Mouse (Mus musculus): Measurements from ENCODE around the gene Becn1. TPM values are rescaled to one million over a fixed set of nuclear protein-coding genes. Genes with fewer than 3 reads are reported as not detected.

Gene Becn1
- total and polyA plus RNA-seq, 3 experiments: 36.1 to 86.5 (median 86.3) TPM

DNA sequence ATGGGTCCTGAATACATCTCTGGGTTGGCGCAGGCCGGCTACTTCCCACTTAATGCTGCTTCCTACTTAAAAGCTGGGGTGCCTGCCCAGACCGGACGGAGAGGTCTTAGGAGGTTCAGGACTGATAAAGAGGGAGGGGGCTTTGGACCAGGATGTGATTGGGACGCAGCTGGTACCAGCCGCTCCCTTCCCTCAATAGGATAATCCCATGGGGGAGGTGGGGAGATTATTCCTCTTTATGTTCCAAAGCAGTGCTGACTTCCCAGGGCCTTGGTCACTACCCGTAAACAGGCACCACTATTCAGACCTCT, 55.4 kb downstream of the Becn1 start:
- peak overlapping the region; percentile 98 for H3K9ac ChIP-seq (ENCODE audit: low read depth, low read length)
- intact Hi-C loops (cut with DNase I): no loop called here
- H3K79me2 ChIP-seq (replicated peaks; ENCODE audit: control insufficient read depth, insufficient read depth, low read length): no peaks in the 10 kb centered on the region
- 0 out of 2 replicates have a peak, but pooled peaks cover 2% of the 10 kb centered on the region for H3K27me3 ChIP-seq (ENCODE audit: control insufficient read depth, insufficient read depth, low read length)
- TF ChIP-seq EP300 (IDR thresholded peaks at IDR 0.05; ENCODE audit: insufficient read depth, low read depth, low read length) (no peak), CTCF (IDR thresholded peaks at IDR 0.05) (no peak), POLR2A (IDR thresholded peaks at IDR 0.05; ENCODE audit: insufficient read depth, low read depth, low read length) (0 out of 2 replicates have a peak, but pooled peaks have one; percentile 16)
- DNase-seq: no peak
- peak overlapping the region; percentile 79 for H3K4me3 ChIP-seq
- WGBS: 9% methylated on average over 7 of the region's 7 CpGs
- peaks cover 7% of the 10 kb centered on the region for H3K4me1 ChIP-seq (ENCODE audit: control insufficient read depth, insufficient read depth, low read length)
- peak overlapping the region; percentile 95 for H3K27ac ChIP-seq
- peaks cover 2% of the 10 kb centered on the region; the same call in 1 of the 2 replicates for H3K36me3 ChIP-seq (ENCODE audit: control insufficient read depth, insufficient read depth, low read length)

DNA sequence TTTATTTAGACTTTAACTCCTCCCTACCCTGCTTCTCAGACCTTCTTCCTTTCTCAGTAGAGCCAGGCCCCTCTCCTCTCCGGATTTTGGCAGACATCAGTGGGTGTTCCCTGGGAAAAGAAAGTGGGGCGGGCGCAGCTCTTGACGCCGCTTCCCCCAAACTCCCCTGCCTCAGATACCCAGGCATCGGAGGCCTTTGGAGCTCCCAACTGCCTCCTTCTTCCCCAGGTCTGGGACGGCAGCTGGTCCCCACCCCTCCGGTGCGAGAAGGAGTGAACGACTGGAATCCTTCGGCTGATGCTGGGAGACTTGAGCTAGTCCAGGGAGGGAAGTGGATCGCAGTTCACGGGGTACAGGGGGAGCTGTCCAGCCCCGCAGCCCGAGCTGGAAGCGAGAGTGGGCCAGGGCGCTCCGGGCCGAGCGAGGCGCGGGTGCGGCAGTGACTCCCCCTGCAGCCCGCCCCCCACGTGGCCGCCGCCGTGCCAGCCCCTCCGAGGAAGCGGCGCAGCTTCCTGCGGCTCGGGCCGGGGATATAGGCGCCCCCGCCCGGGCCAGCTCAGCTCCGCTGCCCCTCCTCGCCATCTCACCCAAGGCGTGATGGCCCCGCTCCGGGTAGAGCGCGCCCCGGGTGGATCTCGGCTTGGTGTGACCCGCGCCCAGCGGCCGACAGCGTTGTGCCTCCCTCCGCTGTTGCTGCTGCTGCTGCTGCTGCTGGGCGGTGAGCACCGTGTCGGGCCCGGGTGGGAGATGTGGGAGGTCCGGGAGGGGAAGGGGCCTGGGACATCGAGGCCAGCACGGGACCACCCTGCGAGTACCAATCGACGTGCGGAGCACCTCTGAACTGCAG, 56.0 kb downstream of the Becn1 start, which contains the start of gene Ramp2:
TSS of gene Ramp2 (plus strand) at position 174 of the 847 bp plus-strand sequence.
- peak; percentile 85 to 86 for DNase-seq
- H3K36me3 ChIP-seq (ENCODE audit: control insufficient read depth, insufficient read depth, low read length): peaks cover 2% of the 10 kb centered on the region; the same call in 1 of the 2 replicates
- H3K27me3 ChIP-seq (ENCODE audit: control insufficient read depth, insufficient read depth, low read length): 0 out of 2 replicates have a peak, but pooled peaks cover 2% of the 10 kb centered on the region
- H3K4me1 ChIP-seq (ENCODE audit: control insufficient read depth, insufficient read depth, low read length): peaks cover 7% of the 10 kb centered on the region
- intact Hi-C loops (cut with DNase I): no loop called here
- 1% methylated on average over 50 of the region's 63 CpGs for WGBS
- peak within 1 kb of the TSS; percentile 95 for H3K27ac ChIP-seq
- no peaks in the 10 kb centered on the region for H3K79me2 ChIP-seq (replicated peaks; ENCODE audit: control insufficient read depth, insufficient read depth, low read length)
- H3K9ac ChIP-seq (ENCODE audit: low read depth, low read length): peak within 1 kb of the TSS; percentile 98
- TF ChIP-seq POLR2A (IDR thresholded peaks at IDR 0.05; ENCODE audit: insufficient read depth, low read depth, low read length) (peak; percentile 85), EP300 (IDR thresholded peaks at IDR 0.05; ENCODE audit: insufficient read depth, low read depth, low read length) (no peak), CTCF (IDR thresholded peaks at IDR 0.05) (peak; percentile 22)
- peak within 1 kb of the TSS; percentile 79 for H3K4me3 ChIP-seq

DNA sequence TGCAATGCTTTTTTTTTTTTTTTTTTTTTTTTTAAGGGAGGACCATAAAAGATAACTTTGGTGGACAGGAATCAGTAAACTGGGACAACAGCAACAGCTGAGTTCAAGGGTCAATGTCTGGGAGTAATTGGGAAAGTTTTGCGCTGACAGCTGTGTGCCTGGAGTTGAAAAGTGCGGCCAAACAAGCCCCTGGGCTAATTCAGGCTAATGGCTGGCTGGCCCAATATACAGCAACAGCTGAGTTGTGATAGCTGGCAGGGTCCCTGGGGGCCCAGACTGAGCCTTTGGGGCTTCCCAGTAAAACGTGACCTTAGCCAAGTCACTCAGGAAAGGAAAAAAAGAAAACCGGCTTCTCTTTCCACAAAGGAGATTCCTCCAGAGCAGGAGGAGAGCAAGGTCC, 57.0 kb downstream of the Becn1 start:
- H3K4me1 ChIP-seq (ENCODE audit: control insufficient read depth, insufficient read depth, low read length): peaks cover 7% of the 10 kb centered on the region
- H3K79me2 ChIP-seq (replicated peaks; ENCODE audit: control insufficient read depth, insufficient read depth, low read length): no peaks in the 10 kb centered on the region
- TF ChIP-seq EP300 (IDR thresholded peaks at IDR 0.05; ENCODE audit: insufficient read depth, low read depth, low read length) (0 out of 2 replicates have a peak, but pooled peaks have one; percentile 16), CTCF (IDR thresholded peaks at IDR 0.05) (no peak)
- no peak overlapping the region for H3K4me3 ChIP-seq
- peaks cover 2% of the 10 kb centered on the region; the same call in 1 of the 2 replicates for H3K36me3 ChIP-seq (ENCODE audit: control insufficient read depth, insufficient read depth, low read length)
- intact Hi-C loops (cut with DNase I): no loop called here
- 0 out of 2 replicates have a peak, but pooled peaks cover 2% of the 10 kb centered on the region for H3K27me3 ChIP-seq (ENCODE audit: control insufficient read depth, insufficient read depth, low read length)
- DNase-seq: peak; percentile 68 to 82
- 34% methylated on average over 4 of the region's 4 CpGs for WGBS
- H3K9ac ChIP-seq (ENCODE audit: low read depth, low read length): no peak overlapping the region; the same call in 1 of the 2 replicates
- H3K27ac ChIP-seq: peak overlapping the region; percentile 95

DNA sequence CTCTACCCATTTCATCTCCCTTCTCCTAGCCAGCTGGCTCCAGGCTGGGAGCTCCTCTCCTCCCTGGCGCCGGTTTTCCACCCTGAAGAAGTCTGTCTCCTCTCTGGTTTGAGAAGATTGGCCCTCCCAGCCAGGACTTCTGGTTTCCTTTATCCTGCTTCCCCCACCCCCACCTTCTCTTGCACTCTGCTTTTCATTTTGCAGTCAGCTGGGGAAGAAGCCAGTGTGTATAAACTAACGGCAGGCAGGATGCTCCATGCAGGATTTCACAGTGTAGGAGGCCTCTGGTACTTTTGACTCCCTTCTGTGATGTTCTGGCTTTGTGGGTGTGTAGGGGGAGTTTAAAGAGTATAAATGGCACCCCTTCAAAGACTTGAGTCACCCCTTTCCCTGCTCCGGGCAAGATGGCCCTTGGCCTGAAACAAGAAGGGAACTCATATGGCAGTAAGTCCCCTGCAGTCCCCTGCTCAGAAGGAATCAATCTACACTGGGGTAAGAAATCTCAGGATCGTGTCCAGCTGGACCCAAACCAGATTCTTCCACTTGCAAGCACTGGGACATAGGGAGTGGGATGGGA, 63.9 kb downstream of the Becn1 start:
- WGBS: 19% methylated on average over 5 of the region's 5 CpGs
- Histone ChIP-seq H3K27me3 (ENCODE audit: control insufficient read depth, insufficient read depth, low read length) (no peaks in the 10 kb centered on the region), H3K4me3 (no peak overlapping the region), H3K79me2 (replicated peaks; ENCODE audit: control insufficient read depth, insufficient read depth, low read length) (no peaks in the 10 kb centered on the region), H3K4me1 (ENCODE audit: control insufficient read depth, insufficient read depth, low read length) (peaks cover 2% of the 10 kb centered on the region; the same call in 1 of the 2 replicates), H3K9ac (ENCODE audit: low read depth, low read length) (no peak overlapping the region), H3K36me3 (ENCODE audit: control insufficient read depth, insufficient read depth, low read length) (no peaks in the 10 kb centered on the region), H3K27ac (peak overlapping the region; percentile 43)
- intact Hi-C loops (cut with DNase I): no loop called here
- DNase-seq: peak; percentile 43 to 48
- TF ChIP-seq POLR2A (IDR thresholded peaks at IDR 0.05; ENCODE audit: insufficient read depth, low read depth, low read length) (no peak), EP300 (IDR thresholded peaks at IDR 0.05; ENCODE audit: insufficient read depth, low read depth, low read length) (no peak), CTCF (IDR thresholded peaks at IDR 0.05) (no peak)

DNA sequence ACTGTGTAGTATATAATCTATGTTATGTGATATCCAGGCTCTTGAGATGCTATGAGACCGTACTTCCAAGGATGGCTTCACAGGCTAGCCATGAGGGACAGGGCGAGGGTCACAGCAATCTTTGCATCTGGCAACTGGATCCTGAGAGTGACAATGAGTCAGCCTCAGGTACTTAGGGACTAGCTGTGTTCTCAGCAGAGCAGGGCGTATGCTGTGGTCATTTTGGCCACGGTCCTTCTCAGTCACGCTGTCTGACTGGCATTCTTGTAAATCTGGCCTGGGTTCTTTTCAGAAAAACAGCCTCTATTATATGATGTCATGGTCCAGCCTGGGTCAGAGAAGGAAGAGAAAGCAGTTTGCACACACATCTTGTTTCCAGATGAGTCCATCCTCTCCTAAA, 65.3 kb downstream of the Becn1 start:
- Histone ChIP-seq H3K27me3 (ENCODE audit: control insufficient read depth, insufficient read depth, low read length) (no peaks in the 10 kb centered on the region), H3K36me3 (ENCODE audit: control insufficient read depth, insufficient read depth, low read length) (no peaks in the 10 kb centered on the region), H3K27ac (no peak overlapping the region), H3K4me3 (no peak overlapping the region), H3K9ac (ENCODE audit: low read depth, low read length) (no peak overlapping the region), H3K4me1 (ENCODE audit: control insufficient read depth, insufficient read depth, low read length) (peaks cover 4% of the 10 kb centered on the region; the same call in 1 of the 2 replicates), H3K79me2 (replicated peaks; ENCODE audit: control insufficient read depth, insufficient read depth, low read length) (no peaks in the 10 kb centered on the region)
- intact Hi-C loops (cut with DNase I): no loop called here
- peak in 1 of 2 experiments; percentile 22 for DNase-seq
- WGBS: 82% methylated on average over 5 of the region's 5 CpGs
- TF ChIP-seq POLR2A (IDR thresholded peaks at IDR 0.05; ENCODE audit: insufficient read depth, low read depth, low read length) (no peak), CTCF (IDR thresholded peaks at IDR 0.05) (no peak), EP300 (IDR thresholded peaks at IDR 0.05; ENCODE audit: insufficient read depth, low read depth, low read length) (no peak)

Other genes with a start within 250 kb of the Becn1 start
Only the 30 nearest of the 31 such genes appear.
- 1 to 10 TPM; 7.4 to 8.3 TPM for gene Naglu, start 232.3 kb downstream of the Becn1 start, total RNA-seq (2021)
- 11.0 and 14.3 TPM in 2 replicates for gene Naglu, start 232.3 kb downstream of the Becn1 start, polyA plus RNA-seq (2012; rRNA removed)
- under 1 TPM; 0.47 to 0.70 TPM for gene Hsd17b1, start 223.9 kb downstream of the Becn1 start, total RNA-seq (2021)
- gene Hsd17b1, start 223.9 kb downstream of the Becn1 start, polyA plus RNA-seq (2012; rRNA removed): 0.32 and 0.55 TPM in 2 replicates
- 10 to 100 TPM; 15.8 to 17.5 TPM for gene Coasy, start 219.7 kb downstream of the Becn1 start, total RNA-seq (2021)
- 22.1 and 24.6 TPM in 2 replicates for gene Coasy, start 219.7 kb downstream of the Becn1 start, polyA plus RNA-seq (2012; rRNA removed)
- 10 to 100 TPM; 18.1 to 21.3 TPM for gene Mlx, start 215.0 kb downstream of the Becn1 start, total RNA-seq (2021)
- 23.0 and 45.2 TPM in 2 replicates for gene Mlx, start 215.0 kb downstream of the Becn1 start, polyA plus RNA-seq (2012; rRNA removed)
- gene Psmc3ip, start 206.8 kb downstream of the Becn1 start, total RNA-seq (2021): 1 to 10 TPM; 1.6 to 2.7 TPM
- 1.1 and 1.3 TPM in 2 replicates for gene Psmc3ip, start 206.8 kb downstream of the Becn1 start, polyA plus RNA-seq (2012; rRNA removed)
- gene Retreg3, start 182.4 kb downstream of the Becn1 start, total RNA-seq (2021): 10 to 100 TPM; 28.5 to 31.0 TPM
- gene Retreg3, start 182.4 kb downstream of the Becn1 start, polyA plus RNA-seq (2012; rRNA removed): 31.8 and 53.1 TPM in 2 replicates
- 10 to 100 TPM; 22.7 to 23.6 TPM for gene Tubg1, start 182.3 kb downstream of the Becn1 start, total RNA-seq (2021)
- 14.2 and 17.2 TPM in 2 replicates for gene Tubg1, start 182.3 kb downstream of the Becn1 start, polyA plus RNA-seq (2012; rRNA removed)
- gene Tubg2, start 146.4 kb downstream of the Becn1 start, total RNA-seq (2021): 1 to 10 TPM; 3.5 TPM
- 2.1 and 2.9 TPM in 2 replicates for gene Tubg2, start 146.4 kb downstream of the Becn1 start, polyA plus RNA-seq (2012; rRNA removed)
- gene Cntnap1, start 131.8 kb downstream of the Becn1 start, total RNA-seq (2021): 1 to 10 TPM; 1.3 to 1.5 TPM
- 3.1 and 4.0 TPM in 2 replicates for gene Cntnap1, start 131.8 kb downstream of the Becn1 start, polyA plus RNA-seq (2012; rRNA removed)
- 10 to 100 TPM; 14.3 to 28.1 TPM for gene Plekhh3, start 130.9 kb downstream of the Becn1 start, total RNA-seq (2021)
- gene Plekhh3, start 130.9 kb downstream of the Becn1 start, polyA plus RNA-seq (2012; rRNA removed): 24.4 and 26.7 TPM in 2 replicates
- not detected for gene Ccr10, start 126.8 kb downstream of the Becn1 start, total RNA-seq (2021)
- 0.14 TPM in 1 of 2 replicates, not detected in the other for gene Ccr10, start 126.8 kb downstream of the Becn1 start, polyA plus RNA-seq (2012; rRNA removed)
- gene Ezh1, start 75.8 kb downstream of the Becn1 start, total RNA-seq (2021): 10 to 100 TPM; 29.8 to 31.4 TPM
- 26.1 and 34.1 TPM in 2 replicates for gene Ezh1, start 75.8 kb downstream of the Becn1 start, polyA plus RNA-seq (2012; rRNA removed)
- gene Ramp2, start 56.3 kb downstream of the Becn1 start, total RNA-seq (2021): 10 to 100 TPM; 89.1 to 90.3 TPM
- gene Ramp2, start 56.3 kb downstream of the Becn1 start, polyA plus RNA-seq (2012; rRNA removed): 130 and 172 TPM in 2 replicates
- gene Vps25, start 48.6 kb downstream of the Becn1 start, total RNA-seq (2021): 10 to 100 TPM; 82.5 to 90.1 TPM
- gene Vps25, start 48.6 kb downstream of the Becn1 start, polyA plus RNA-seq (2012; rRNA removed): 83.2 and 96.8 TPM in 2 replicates
- 10 to 100 TPM in 1 of 2 experiments, 1 to 10 TPM in 1; 9.2 to 12.6 TPM for gene Wnk4, start 41.7 kb downstream of the Becn1 start, total RNA-seq (2021)
- gene Wnk4, start 41.7 kb downstream of the Becn1 start, polyA plus RNA-seq (2012; rRNA removed): 12.1 and 13.9 TPM in 2 replicates
- gene Cntd1, start 23.3 kb downstream of the Becn1 start, total RNA-seq (2021): under 1 TPM; 0.23 to 0.36 TPM
- 0.06 and 0.12 TPM in 2 replicates for gene Cntd1, start 23.3 kb downstream of the Becn1 start, polyA plus RNA-seq (2012; rRNA removed)
- gene Coa3, start 23.2 kb downstream of the Becn1 start, total RNA-seq (2021): 100 to 1,000 TPM in 1 of 2 experiments, 10 to 100 TPM in 1; 88.4 to 101 TPM
- 153 and 302 TPM in 2 replicates for gene Coa3, start 23.2 kb downstream of the Becn1 start, polyA plus RNA-seq (2012; rRNA removed)
- gene Psme3, start 13.9 kb upstream of the Becn1 start, total RNA-seq (2021): 100 to 1,000 TPM in 1 of 2 experiments, 10 to 100 TPM in 1; 81.9 to 112 TPM
- 55.5 and 69.1 TPM in 2 replicates for gene Psme3, start 13.9 kb upstream of the Becn1 start, polyA plus RNA-seq (2012; rRNA removed)
- 1 to 10 TPM; 1.6 to 2.2 TPM for gene Aoc2, start 22.8 kb upstream of the Becn1 start, total RNA-seq (2021)
- 1.9 and 2.3 TPM in 2 replicates for gene Aoc2, start 22.8 kb upstream of the Becn1 start, polyA plus RNA-seq (2012; rRNA removed)
- gene Aoc3, start 28.3 kb upstream of the Becn1 start, total RNA-seq (2021): 10 to 100 TPM; 11.5 to 13.3 TPM
- 21.8 and 22.0 TPM in 2 replicates for gene Aoc3, start 28.3 kb upstream of the Becn1 start, polyA plus RNA-seq (2012; rRNA removed)
- gene G6pc, start 65.3 kb upstream of the Becn1 start, total RNA-seq (2021): not detected
- gene G6pc, start 65.3 kb upstream of the Becn1 start, polyA plus RNA-seq (2012; rRNA removed): 0.15 TPM in 1 of 2 replicates, not detected in the other
- 10 to 100 TPM; 19.5 to 23.4 TPM for gene Aarsd1, start 115.3 kb upstream of the Becn1 start, total RNA-seq (2021)
- 23.0 and 28.0 TPM in 2 replicates for gene Aarsd1, start 115.3 kb upstream of the Becn1 start, polyA plus RNA-seq (2012; rRNA removed)
- 10 to 100 TPM in 1 of 2 experiments, 1 to 10 TPM in 1; 5.1 to 10.2 TPM for gene Gm27029, start 122.5 kb upstream of the Becn1 start, total RNA-seq (2021)
- 1.3 and 2.4 TPM in 2 replicates for gene Gm27029, start 122.5 kb upstream of the Becn1 start, polyA plus RNA-seq (2012; rRNA removed)
- 10 to 100 TPM; 10.1 to 12.1 TPM for gene Rundc1, start 122.8 kb upstream of the Becn1 start, total RNA-seq (2021)
- gene Rundc1, start 122.8 kb upstream of the Becn1 start, polyA plus RNA-seq (2012; rRNA removed): 12.0 and 14.7 TPM in 2 replicates
- 10 to 100 TPM; 50.6 to 58.3 TPM for gene Ptges3l, start 123.0 kb upstream of the Becn1 start, total RNA-seq (2021)
- 56.8 and 81.6 TPM in 2 replicates for gene Ptges3l, start 123.0 kb upstream of the Becn1 start, polyA plus RNA-seq (2012; rRNA removed)
- 10 to 100 TPM; 38.3 to 48.4 TPM for gene Rpl27, start 140.0 kb upstream of the Becn1 start, total RNA-seq (2021)
- gene Rpl27, start 140.0 kb upstream of the Becn1 start, polyA plus RNA-seq (2012; rRNA removed): 234 and 242 TPM in 2 replicates
- gene Ifi35, start 146.1 kb upstream of the Becn1 start, total RNA-seq (2021): 10 to 100 TPM; 11.5 to 12.6 TPM
- 25.5 and 29.4 TPM in 2 replicates for gene Ifi35, start 146.1 kb upstream of the Becn1 start, polyA plus RNA-seq (2012; rRNA removed)
- 1 to 10 TPM; 6.5 to 8.0 TPM for gene Rnd2, start 162.7 kb upstream of the Becn1 start, total RNA-seq (2021)
- gene Rnd2, start 162.7 kb upstream of the Becn1 start, polyA plus RNA-seq (2012; rRNA removed): 5.8 and 9.8 TPM in 2 replicates
- 10 to 100 TPM; 20.4 to 21.4 TPM for gene Vat1, start 163.9 kb upstream of the Becn1 start, total RNA-seq (2021)
- 29.6 and 35.0 TPM in 2 replicates for gene Vat1, start 163.9 kb upstream of the Becn1 start, polyA plus RNA-seq (2012; rRNA removed)
- gene Brca1, start 249.7 kb upstream of the Becn1 start, total RNA-seq (2021): under 1 TPM; 0.18 to 0.63 TPM
- 0.06 and 0.20 TPM in 2 replicates for gene Brca1, start 249.7 kb upstream of the Becn1 start, polyA plus RNA-seq (2012; rRNA removed)

All from heart, adult 2 months (tissue).